Mouse (Mus musculus): ENCODE data around the gene Babam2. TPM values are rescaled to one million over a fixed set of nuclear protein-coding genes. Genes with fewer than 3 reads are reported as not detected.

Gene Babam2
- polyA plus RNA-seq, 1 experiment = 52.8 TPM

DNA sequence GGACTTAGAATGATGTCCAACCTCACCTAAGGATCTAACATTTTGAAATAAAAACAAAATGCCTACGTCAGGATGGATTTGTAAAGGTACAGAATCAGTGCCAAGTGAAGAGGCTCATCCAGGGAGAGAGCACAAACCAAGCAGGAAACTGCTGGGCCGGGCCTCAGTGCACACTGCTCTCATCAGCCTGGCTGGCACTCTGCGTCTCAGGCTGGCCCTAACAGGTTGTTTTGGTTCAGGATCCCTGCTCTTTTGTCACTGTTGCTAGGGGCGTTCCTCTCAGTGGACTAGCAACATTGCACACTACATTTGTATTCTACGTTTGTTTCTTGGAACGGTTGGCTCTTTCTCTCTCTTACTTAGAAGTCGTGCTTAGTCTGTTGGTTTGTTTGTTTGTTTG is 231.5 kb downstream of the Babam2 start:
- TF ChIP-seq CTCF (IDR thresholded peaks at IDR 0.05; ENCODE audit: extremely low read depth, insufficient read depth, low read length) (no peak), POLR2A (IDR thresholded peaks at IDR 0.05; ENCODE audit: extremely low read depth, insufficient read depth, low read length) (no peak)
- H3K27ac ChIP-seq (ENCODE audit: insufficient read depth, low read length) = no peak overlapping the region
- no peak overlapping the region for H3K4me3 ChIP-seq (ENCODE audit: insufficient read depth, low read length)
- H3K4me1 ChIP-seq (ENCODE audit: control insufficient read depth, insufficient read depth, low read length) = peaks cover 3% of the 10 kb centered on the region

DNA sequence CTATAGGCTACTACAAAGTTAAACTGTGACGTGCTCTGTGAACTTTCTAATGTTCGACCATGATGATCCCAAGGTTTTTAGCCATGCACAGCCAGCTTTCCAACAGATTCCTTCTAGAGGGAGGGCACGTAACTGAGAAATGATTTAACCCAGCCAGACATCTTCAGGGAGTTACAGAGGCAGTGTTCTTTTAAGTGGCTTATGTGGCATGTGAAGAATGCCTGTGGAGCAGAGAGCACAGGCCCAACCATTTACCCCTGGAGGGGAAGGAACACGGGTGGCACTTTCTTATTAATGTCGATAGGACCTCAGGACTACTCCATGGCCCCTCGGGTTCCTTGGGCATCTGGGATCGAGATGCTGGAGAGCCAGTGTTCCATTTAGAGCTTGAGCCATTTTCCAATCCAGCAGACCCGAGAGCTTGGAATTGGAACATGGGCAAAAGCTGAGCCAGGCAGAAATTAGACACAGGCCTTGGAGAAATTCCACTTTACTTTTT is 233.7 kb downstream of the Babam2 start:
- peaks cover 3% of the 10 kb centered on the region for H3K4me1 ChIP-seq (ENCODE audit: control insufficient read depth, insufficient read depth, low read length)
- no peak for TF ChIP-seq POLR2A (IDR thresholded peaks at IDR 0.05; ENCODE audit: extremely low read depth, insufficient read depth, low read length)
- no peak for TF ChIP-seq CTCF (IDR thresholded peaks at IDR 0.05; ENCODE audit: extremely low read depth, insufficient read depth, low read length)
- H3K4me3 ChIP-seq (ENCODE audit: insufficient read depth, low read length) = no peak overlapping the region
- H3K27ac ChIP-seq (ENCODE audit: insufficient read depth, low read length) = no peak overlapping the region

DNA sequence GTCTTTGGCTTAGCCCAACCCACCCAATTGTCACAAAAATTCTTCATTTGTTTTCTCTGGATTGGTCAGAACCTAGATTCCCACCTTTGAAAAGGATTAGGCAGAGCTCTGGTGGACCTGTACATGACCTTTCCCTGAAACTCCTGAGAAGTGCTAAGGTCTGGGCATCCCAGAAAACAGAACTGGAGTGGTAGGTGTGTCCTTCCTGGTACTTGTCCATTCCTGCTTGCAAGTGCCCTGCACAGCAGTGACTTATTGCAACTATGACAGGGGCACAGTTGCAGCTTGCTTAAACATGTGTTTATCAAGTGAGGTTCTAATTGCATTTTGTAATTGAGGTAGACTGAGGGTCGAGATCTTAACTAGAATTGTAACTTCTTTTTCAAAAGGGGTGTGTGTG is 234.2 kb downstream of the Babam2 start:
- TF ChIP-seq CTCF (IDR thresholded peaks at IDR 0.05; ENCODE audit: extremely low read depth, insufficient read depth, low read length) (no peak), POLR2A (IDR thresholded peaks at IDR 0.05; ENCODE audit: extremely low read depth, insufficient read depth, low read length) (no peak)
- Histone ChIP-seq H3K27ac (ENCODE audit: insufficient read depth, low read length) (no peak overlapping the region), H3K4me3 (ENCODE audit: insufficient read depth, low read length) (no peak overlapping the region), H3K4me1 (ENCODE audit: control insufficient read depth, insufficient read depth, low read length) (peaks cover 3% of the 10 kb centered on the region)

DNA sequence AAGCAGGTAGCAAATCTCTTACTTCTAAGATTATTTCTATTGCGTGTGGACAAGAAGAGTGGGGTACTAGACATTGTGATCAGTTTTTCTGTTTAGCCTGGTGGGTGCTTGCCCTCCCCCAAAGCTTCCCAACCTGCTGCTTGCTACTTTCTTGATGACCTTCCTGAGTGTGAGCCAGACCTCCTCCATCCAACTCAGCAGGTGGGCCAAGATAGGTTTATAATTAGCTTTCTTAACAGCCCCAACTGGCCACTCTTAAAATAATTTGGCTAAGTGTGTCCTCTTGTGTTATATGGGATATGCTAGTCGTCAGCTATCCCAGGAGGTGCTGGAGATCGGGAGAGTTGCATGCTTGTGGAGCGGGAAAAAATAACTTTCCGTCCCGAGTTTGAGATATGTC is 235.8 kb downstream of the Babam2 start:
- H3K27ac ChIP-seq (ENCODE audit: insufficient read depth, low read length) = no peak overlapping the region
- no peak for TF ChIP-seq POLR2A (IDR thresholded peaks at IDR 0.05; ENCODE audit: extremely low read depth, insufficient read depth, low read length)
- TF ChIP-seq CTCF (IDR thresholded peaks at IDR 0.05; ENCODE audit: extremely low read depth, insufficient read depth, low read length) = no peak
- H3K4me1 ChIP-seq (ENCODE audit: control insufficient read depth, insufficient read depth, low read length) = peaks cover 3% of the 10 kb centered on the region
- H3K4me3 ChIP-seq (ENCODE audit: insufficient read depth, low read length) = no peak overlapping the region

DNA sequence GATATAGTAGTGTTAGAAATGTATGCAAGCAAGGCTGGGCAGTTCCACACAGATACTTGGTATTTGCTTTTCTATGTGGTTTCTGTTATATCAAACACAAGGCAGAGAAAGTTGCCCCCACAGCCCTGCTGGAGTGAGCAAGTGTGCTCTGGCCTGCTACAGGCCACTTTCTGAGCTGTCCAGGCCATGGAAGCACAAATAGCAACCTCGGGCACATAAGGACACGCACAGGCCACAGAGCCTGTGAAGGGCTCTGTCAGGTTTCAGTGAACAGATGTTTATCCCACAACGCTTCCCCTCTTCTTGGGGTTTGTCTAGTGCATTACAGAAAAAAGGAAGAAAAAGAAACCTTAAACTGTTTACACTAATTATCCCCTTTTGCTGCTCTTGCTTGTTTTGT is 236.9 kb downstream of the Babam2 start:
- H3K4me3 ChIP-seq (ENCODE audit: insufficient read depth, low read length) = no peak overlapping the region
- H3K4me1 ChIP-seq (ENCODE audit: control insufficient read depth, insufficient read depth, low read length) = peaks cover 3% of the 10 kb centered on the region
- no peak for TF ChIP-seq POLR2A (IDR thresholded peaks at IDR 0.05; ENCODE audit: extremely low read depth, insufficient read depth, low read length)
- TF ChIP-seq CTCF (IDR thresholded peaks at IDR 0.05; ENCODE audit: extremely low read depth, insufficient read depth, low read length) = no peak
- H3K27ac ChIP-seq (ENCODE audit: insufficient read depth, low read length) = no peak overlapping the region

DNA sequence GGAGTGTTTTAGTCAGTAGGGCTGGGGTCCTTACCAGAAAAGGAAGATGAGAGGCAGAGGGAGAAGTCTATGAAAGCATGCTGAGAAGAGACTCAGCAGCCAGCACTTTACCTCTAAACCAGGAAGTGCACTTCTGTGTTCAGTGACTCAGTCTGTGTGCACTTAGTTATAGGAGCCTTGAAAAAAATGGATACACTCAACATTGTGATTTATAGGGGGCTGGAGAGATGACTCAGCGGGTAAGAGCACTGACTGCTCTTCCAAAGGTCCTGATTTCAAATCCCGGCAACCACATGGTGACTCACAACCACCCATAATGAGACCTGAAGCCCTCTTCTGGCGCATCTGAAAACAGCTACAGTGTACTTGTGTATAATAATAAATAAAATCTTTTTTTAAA is 238.5 kb downstream of the Babam2 start:
- Histone ChIP-seq H3K4me3 (ENCODE audit: insufficient read depth, low read length) (no peak overlapping the region), H3K27ac (ENCODE audit: insufficient read depth, low read length) (no peak overlapping the region), H3K4me1 (ENCODE audit: control insufficient read depth, insufficient read depth, low read length) (peaks cover 3% of the 10 kb centered on the region)
- TF ChIP-seq CTCF (IDR thresholded peaks at IDR 0.05; ENCODE audit: extremely low read depth, insufficient read depth, low read length) (no peak), POLR2A (IDR thresholded peaks at IDR 0.05; ENCODE audit: extremely low read depth, insufficient read depth, low read length) (no peak)

DNA sequence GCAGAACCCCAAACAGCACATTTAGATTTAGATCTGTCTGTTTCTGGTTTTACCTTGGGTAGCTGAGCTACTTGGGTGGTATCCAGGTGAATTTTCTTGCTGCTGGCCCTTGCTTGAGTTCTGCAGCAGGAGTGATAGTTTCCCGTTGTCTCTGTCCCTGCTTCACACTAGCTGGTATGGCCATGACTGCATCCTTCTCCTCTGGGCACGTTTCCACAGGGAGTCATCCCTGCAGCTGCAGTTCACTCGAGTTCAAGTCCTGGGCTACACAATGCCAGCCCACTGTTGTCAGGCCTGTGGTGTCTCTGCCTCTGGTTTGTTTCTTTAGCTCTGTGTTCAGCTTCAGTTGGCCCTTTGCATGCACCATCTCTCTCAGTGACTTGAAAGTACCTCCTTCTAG is 239.0 kb downstream of the Babam2 start:
- Histone ChIP-seq H3K27ac (ENCODE audit: insufficient read depth, low read length) (no peak overlapping the region), H3K4me3 (ENCODE audit: insufficient read depth, low read length) (no peak overlapping the region), H3K4me1 (ENCODE audit: control insufficient read depth, insufficient read depth, low read length) (peaks cover 3% of the 10 kb centered on the region)
- TF ChIP-seq POLR2A (IDR thresholded peaks at IDR 0.05; ENCODE audit: extremely low read depth, insufficient read depth, low read length) (no peak), CTCF (IDR thresholded peaks at IDR 0.05; ENCODE audit: extremely low read depth, insufficient read depth, low read length) (no peak)

DNA sequence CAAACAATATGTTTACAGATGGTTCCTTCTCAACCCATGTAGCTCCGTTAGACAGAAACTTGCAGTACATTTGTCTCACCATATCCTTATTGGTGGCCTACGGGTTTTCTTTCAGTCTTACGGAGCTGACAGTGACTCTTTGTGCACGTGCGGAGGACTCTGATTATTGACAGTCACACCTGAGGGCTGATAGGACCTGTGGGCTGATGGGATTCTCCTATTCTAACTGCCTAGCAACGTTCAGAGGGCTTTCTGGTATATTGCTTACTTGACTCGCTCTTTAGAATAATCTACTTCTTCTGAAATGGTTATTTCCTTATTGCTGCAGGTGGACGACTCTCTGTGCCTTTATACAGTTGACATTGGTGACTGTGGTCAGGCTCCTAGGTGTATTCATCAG is 243.4 kb downstream of the Babam2 start:
- Histone ChIP-seq H3K27ac (ENCODE audit: insufficient read depth, low read length) (no peak overlapping the region), H3K4me3 (ENCODE audit: insufficient read depth, low read length) (no peak overlapping the region), H3K4me1 (ENCODE audit: control insufficient read depth, insufficient read depth, low read length) (no peaks in the 10 kb centered on the region)
- TF ChIP-seq CTCF (IDR thresholded peaks at IDR 0.05; ENCODE audit: extremely low read depth, insufficient read depth, low read length) (no peak), POLR2A (IDR thresholded peaks at IDR 0.05; ENCODE audit: extremely low read depth, insufficient read depth, low read length) (no peak)

DNA sequence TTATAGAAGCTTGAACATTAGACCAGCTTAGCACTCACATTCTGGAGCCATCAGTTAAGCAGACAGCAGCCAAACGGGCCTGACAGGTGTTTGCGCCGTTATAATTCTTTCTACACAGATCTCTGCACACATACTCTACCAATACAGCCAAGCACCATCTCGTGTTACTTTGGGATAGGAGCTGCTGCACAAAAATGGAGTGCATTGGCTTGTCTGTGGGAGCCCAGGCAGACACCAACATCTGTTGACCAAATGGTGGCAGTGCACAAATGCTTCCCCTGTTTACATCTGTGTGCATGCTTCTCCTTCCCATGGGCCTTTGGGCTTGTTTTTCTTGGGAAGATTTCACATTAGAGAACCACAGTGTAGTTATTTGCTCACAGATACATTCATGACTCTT is 249.7 kb downstream of the Babam2 start:
- Histone ChIP-seq H3K4me1 (ENCODE audit: control insufficient read depth, insufficient read depth, low read length) (no peaks in the 10 kb centered on the region; the same call in 1 of the 2 replicates), H3K4me3 (ENCODE audit: insufficient read depth, low read length) (no peak overlapping the region), H3K27ac (ENCODE audit: insufficient read depth, low read length) (no peak overlapping the region)
- TF ChIP-seq CTCF (IDR thresholded peaks at IDR 0.05; ENCODE audit: extremely low read depth, insufficient read depth, low read length) (no peak), POLR2A (IDR thresholded peaks at IDR 0.05; ENCODE audit: extremely low read depth, insufficient read depth, low read length) (no peak)

DNA sequence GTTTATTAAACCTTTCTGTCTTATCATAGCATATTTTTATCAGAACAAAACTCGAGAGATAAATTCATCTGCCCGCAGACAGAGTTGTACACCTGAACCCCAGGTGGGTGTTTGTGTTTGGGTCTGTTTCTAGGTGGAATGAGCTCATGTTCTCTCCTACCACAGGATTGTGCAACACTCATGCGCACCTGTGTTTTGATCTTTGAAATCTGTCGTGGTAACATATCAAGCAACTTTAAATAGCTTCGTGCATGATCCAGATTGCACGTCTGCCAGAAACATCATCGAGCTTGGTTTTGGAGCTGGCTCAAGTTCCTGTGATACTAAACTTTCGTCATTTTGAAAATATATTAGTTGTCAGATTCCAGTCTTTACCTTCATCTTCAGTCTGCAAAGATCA is 251.9 kb downstream of the Babam2 start:
- Histone ChIP-seq H3K4me1 (ENCODE audit: control insufficient read depth, insufficient read depth, low read length) (no peaks in the 10 kb centered on the region; the same call in 1 of the 2 replicates), H3K27ac (ENCODE audit: insufficient read depth, low read length) (no peak overlapping the region), H3K4me3 (ENCODE audit: insufficient read depth, low read length) (no peak overlapping the region)
- TF ChIP-seq POLR2A (IDR thresholded peaks at IDR 0.05; ENCODE audit: extremely low read depth, insufficient read depth, low read length) (no peak), CTCF (IDR thresholded peaks at IDR 0.05; ENCODE audit: extremely low read depth, insufficient read depth, low read length) (no peak)
